Mouse (Mus musculus): ENCODE measurements around the gene Atp2a3. TPM values are rescaled to one million over a fixed set of nuclear protein-coding genes. Genes with fewer than 3 reads are reported as not detected.
A peak's percentile ranks its signal among the peaks of the same experiment; 100 is the strongest.

The Atp2a3 gene
- polyA plus RNA-seq, 1 experiment from 2014 or later = 1.4 TPM

DNA sequence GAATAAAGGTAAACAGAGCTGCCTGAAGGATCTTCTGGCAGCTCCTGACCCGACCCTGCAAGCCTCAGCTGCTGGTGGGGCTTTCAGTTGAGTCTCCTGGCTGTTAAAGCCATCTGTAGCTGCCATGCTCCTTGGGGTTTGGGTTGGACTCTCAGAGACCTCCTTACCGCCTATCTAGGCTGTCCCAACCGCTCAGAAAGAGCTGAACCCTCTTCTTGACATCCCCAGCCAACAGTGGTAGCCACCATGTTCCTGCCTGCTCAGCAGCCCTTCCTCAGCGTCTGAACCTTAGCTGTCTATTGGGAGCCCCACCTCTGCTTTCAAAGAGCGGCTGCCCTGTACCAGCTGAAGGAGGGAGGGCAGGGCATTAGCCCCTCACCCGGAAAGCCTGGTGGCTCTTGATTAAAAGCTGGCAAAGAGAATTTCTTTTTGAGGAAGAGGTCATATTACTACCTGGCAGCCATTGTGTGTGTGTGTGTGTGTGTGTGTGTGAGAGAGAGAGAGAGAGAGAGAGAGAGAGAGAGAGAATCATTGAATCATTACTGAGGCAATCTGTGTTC lies 14.3 kb upstream of the Atp2a3 start:
- Histone ChIP-seq H3K36me3 (no peaks in the 10 kb centered on the region), H3K27ac (0 out of 2 replicates have a peak overlapping the region, but pooled peaks have one; percentile 12), H3K4me3 (no peak overlapping the region), H3K9ac (no peak overlapping the region), H3K4me2 (no peak overlapping the region), H3K4me1 (replicated peaks) (0 out of 2 replicates have a peak, but pooled peaks cover 9% of the 10 kb centered on the region), H3K9me3 (no peaks in the 10 kb centered on the region), H3K27me3 (peaks cover 7% of the 10 kb centered on the region; the same call in 1 of the 2 replicates)
- 58% methylated on average over 6 of the region's 6 CpGs for WGBS
- no peak for ATAC-seq (ENCODE audit: low FRiP score)

DNA sequence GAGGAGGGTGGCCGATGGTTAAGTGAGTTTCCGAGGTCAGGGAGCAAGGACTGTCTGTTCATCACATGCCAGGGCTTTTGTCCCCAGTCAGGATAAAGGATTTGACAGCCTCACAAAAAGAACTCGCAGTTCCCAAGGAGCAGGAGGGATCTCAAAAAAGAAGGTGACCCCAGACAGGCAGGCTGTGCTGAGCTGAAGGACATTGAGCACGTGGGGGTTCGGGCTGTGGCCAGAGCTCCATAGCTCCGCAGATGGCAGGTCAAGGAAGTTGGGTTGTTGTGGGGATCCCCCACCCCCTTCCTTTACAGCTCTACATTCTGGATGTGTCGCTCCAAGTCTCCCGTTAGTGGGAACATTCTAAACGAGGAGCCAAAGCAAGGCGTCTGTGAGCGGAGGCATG lies 13.1 kb upstream of the Atp2a3 start:
- Histone ChIP-seq H3K4me2 (no peak overlapping the region), H3K36me3 (no peaks in the 10 kb centered on the region), H3K9me3 (no peaks in the 10 kb centered on the region), H3K27me3 (peaks cover 4% of the 10 kb centered on the region; the same call in 1 of the 2 replicates), H3K4me1 (replicated peaks) (0 out of 2 replicates have a peak, but pooled peaks cover 9% of the 10 kb centered on the region), H3K27ac (no peak overlapping the region), H3K4me3 (no peak overlapping the region), H3K9ac (no peak overlapping the region)
- ATAC-seq (ENCODE audit: low FRiP score) = no peak
- WGBS = 27% methylated on average over 11 of the region's 11 CpGs

DNA sequence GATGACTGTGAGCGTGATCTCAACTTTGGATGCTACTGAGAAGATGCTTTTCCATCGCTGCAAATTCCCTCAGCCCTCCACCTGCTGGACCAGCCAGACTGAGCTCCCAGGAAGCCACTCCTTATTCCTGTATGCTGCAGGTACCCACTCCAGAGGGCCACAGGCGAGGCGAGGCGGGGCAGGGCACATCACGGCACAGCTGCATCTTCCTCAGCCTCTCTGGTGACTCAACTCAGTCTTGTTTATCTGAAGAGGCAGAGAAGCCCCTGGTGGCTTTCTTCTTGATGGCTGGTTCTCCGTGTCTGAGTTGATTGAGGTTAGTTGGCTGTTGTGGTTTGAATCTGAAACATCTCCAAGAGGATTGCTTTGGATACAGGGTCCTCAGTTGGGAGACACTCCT lies 12.7 kb upstream of the Atp2a3 start:
- no peaks in the 10 kb centered on the region for H3K9me3 ChIP-seq
- no peak for ATAC-seq (ENCODE audit: low FRiP score)
- H3K36me3 ChIP-seq = no peaks in the 10 kb centered on the region
- WGBS = 72% methylated on average over 7 of the region's 7 CpGs
- H3K27me3 ChIP-seq = peaks cover 4% of the 10 kb centered on the region; the same call in 1 of the 2 replicates
- no peak overlapping the region for H3K9ac ChIP-seq
- H3K4me1 ChIP-seq (replicated peaks) = 0 out of 2 replicates have a peak, but pooled peaks cover 9% of the 10 kb centered on the region
- no peak overlapping the region for H3K4me3 ChIP-seq
- H3K4me2 ChIP-seq = no peak overlapping the region
- H3K27ac ChIP-seq = no peak overlapping the region

DNA sequence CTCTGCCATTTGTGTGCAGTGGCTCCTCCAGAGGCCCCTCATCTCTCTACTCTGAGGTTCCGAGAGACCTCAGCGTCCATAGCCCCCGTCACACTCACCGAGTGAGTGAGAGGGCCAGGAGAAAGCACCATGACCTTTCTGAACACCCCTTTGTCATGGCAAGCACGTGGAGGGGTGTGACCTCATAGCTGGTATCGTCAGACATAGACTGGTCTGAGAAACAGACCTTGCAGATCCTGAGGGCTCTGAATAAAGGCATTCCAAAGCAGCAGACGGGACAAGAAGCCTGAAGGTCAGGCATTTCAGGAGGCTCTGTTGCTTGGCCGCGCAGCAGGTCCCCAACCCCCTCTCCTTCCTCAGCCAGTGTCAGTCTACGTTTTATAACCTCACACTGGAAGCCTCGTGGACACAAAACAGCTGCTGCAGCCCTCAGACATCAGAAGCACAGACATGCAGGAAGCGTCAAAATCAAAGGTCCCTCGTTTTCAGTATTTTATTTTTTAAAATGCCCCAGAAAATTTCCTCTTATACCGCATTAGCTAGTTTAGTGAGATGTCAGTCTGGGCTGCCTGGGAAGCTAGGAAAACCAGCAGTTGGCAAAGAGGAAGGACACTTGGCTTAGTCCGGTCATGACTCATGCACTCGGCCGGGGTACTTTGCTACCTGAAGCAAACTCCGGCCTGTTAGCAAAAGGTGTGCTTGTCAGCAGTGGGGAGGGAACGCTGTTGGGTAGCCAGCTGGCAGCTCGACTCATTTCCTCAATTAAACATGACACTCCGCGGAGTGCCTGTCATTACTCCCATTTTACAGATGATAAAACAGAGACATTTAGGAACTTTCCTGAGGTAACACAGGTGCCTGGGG lies 9.6 kb upstream of the Atp2a3 start:
- Histone ChIP-seq H3K9me3 (no peaks in the 10 kb centered on the region), H3K27me3 (no peaks in the 10 kb centered on the region; the same call in 1 of the 2 replicates), H3K4me2 (no peak overlapping the region), H3K36me3 (no peaks in the 10 kb centered on the region), H3K9ac (no peak overlapping the region), H3K27ac (no peak overlapping the region), H3K4me1 (replicated peaks) (0 out of 2 replicates have a peak, but pooled peaks cover 6% of the 10 kb centered on the region), H3K4me3 (no peak overlapping the region)
- 66% methylated on average over 22 of the region's 22 CpGs for WGBS
- ATAC-seq (ENCODE audit: low FRiP score) = no peak

DNA sequence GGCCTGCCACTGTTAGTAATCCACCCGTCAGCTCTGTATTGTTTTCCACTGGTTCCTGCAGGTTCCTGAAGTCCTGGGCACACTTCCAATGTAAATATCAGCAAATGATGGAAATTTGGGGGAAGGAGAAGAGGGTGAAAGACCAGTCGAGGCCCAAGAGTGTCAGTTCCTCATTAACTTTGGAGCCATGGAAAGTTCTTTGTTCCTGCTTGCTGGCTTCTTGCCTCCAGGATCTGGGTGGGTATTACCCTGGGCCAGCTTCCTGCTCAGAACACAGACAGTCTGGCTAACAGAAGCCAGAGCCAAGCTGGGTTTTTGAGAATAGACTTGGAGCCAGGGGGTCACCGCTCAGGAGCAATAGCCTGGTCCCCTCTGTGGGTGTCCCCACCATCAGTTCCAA lies 8.7 kb upstream of the Atp2a3 start:
- H3K4me1 ChIP-seq (replicated peaks) = 0 out of 2 replicates have a peak, but pooled peaks cover 6% of the 10 kb centered on the region
- WGBS = 67% methylated on average over 3 of the region's 3 CpGs

DNA sequence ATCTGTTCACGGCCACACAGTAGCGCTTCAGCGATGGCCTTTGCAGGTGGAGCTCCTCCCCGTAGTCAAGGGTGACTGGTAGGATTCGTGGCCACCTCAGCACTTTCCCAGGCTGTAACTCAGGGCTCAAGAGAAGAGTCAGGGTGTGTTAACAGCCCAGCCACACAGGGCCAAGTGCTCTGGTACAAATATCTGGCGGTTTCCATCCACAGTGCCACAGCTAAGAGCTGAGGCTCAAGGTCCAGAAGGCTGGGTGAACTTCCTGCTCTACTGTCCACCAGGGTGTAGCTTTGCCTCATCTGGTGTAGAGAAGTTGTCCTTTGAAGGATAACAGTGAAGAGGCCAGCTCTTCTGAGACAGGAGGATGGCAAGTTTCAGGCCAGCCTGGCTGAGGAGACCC lies 8.3 kb upstream of the Atp2a3 start:
- Histone ChIP-seq H3K4me3 (no peak overlapping the region), H3K27ac (no peak overlapping the region), H3K36me3 (no peaks in the 10 kb centered on the region), H3K4me1 (replicated peaks) (0 out of 2 replicates have a peak, but pooled peaks cover 6% of the 10 kb centered on the region), H3K9me3 (no peaks in the 10 kb centered on the region), H3K4me2 (no peak overlapping the region), H3K27me3 (no peaks in the 10 kb centered on the region), H3K9ac (no peak overlapping the region)
- no peak for ATAC-seq (ENCODE audit: low FRiP score)
- WGBS = 92% methylated on average over 6 of the region's 6 CpGs

More for the DNA sequence above, 8.7 kb upstream of the Atp2a3 start:
- Histone ChIP-seq H3K36me3 (no peaks in the 10 kb centered on the region), H3K27me3 (no peaks in the 10 kb centered on the region), H3K9me3 (no peaks in the 10 kb centered on the region), H3K27ac (no peak overlapping the region), H3K4me2 (no peak overlapping the region), H3K9ac (no peak overlapping the region), H3K4me3 (no peak overlapping the region)
- ATAC-seq (ENCODE audit: low FRiP score) = no peak

DNA sequence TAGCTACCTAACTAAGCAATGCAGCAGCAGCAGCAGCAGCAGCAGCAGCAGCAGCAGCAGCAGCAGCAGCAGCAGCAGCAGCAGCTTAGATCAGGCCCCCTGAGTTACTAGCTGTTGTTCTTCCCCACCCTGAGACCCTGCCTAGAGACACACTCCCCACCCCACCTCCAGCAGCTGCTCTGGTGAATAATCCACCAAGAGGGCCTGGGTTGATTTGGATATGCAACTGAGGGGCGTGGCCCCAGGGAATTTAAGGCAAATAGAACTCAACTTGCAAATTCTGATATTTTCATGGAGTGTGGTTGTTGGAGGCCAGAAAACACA lies 7.9 kb upstream of the Atp2a3 start:
- 63% methylated on average over 1 of the region's 1 CpGs for WGBS
- no peak for ATAC-seq (ENCODE audit: low FRiP score)

DNA sequence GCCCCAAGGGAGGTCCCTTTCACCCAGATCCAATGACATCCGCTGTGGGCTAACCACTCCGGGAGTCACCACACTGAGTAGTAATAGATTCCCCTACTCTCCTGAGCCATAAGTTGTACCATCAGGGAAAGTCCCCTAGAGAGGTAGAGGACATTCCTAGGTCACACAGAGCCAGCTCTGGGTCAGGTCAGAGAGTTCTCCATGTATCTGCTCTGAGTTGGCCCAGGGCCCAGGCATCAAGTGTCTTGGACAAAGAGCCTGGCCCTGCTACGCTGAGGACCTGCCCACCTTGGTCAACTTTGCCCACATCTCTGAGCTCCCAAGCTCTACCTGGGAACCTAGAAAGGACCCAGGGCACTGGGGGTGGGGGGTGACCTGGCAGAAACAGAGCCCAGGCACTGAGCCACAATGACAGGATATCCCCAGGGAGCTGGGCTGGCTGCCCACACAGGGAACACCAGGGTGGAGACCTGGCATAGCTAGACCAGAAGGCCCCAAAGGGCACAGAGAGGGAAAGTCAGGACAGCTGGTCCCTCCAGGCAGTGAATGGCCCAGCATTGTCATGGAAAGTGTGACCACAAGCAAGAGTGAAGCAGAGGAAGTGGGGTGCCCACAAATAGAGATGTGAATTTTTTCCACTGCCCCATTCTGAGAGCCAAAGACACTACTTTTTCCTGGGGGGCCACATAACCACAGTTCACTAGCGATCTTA lies 7.4 kb upstream of the Atp2a3 start:
- Histone ChIP-seq H3K27ac (no peak overlapping the region), H3K9ac (no peak overlapping the region), H3K36me3 (no peaks in the 10 kb centered on the region), H3K4me2 (no peak overlapping the region), H3K27me3 (no peaks in the 10 kb centered on the region), H3K9me3 (no peaks in the 10 kb centered on the region), H3K4me3 (no peak overlapping the region), H3K4me1 (replicated peaks) (0 out of 2 replicates have a peak, but pooled peaks cover 3% of the 10 kb centered on the region)
- 98% methylated on average over 4 of the region's 4 CpGs for WGBS
- ATAC-seq (ENCODE audit: low FRiP score) = no peak

More for the DNA sequence above, 7.9 kb upstream of the Atp2a3 start:
- H3K27me3 ChIP-seq = no peaks in the 10 kb centered on the region
- H3K9me3 ChIP-seq = no peaks in the 10 kb centered on the region
- no peak overlapping the region for H3K27ac ChIP-seq
- H3K36me3 ChIP-seq = no peaks in the 10 kb centered on the region
- 0 out of 2 replicates have a peak, but pooled peaks cover 3% of the 10 kb centered on the region for H3K4me1 ChIP-seq (replicated peaks)
- no peak overlapping the region for H3K4me3 ChIP-seq
- H3K9ac ChIP-seq = no peak overlapping the region
- no peak overlapping the region for H3K4me2 ChIP-seq

DNA sequence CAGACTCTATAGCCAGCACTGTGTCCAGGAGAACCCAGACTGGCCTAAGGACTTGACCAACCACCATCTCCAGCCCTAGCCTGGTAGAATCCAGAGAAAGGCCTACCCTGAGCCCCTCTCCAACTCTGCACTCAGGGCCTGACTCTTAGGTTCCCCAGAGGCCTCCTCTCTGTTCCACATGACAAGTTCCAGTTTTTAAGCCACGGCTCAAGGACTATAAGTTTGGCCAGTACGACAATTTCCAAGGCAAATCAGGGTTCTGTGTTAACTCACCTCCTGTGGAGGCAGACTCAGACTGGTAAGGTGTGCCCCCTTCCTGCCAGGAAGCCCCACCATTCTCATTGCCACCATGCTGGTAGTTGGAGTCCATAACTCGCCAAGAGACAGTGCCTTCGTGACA lies 6.8 kb upstream of the Atp2a3 start:
- WGBS = 88% methylated on average over 4 of the region's 4 CpGs
- peaks cover 5% of the 10 kb centered on the region for H3K27me3 ChIP-seq
- no peak overlapping the region for H3K4me3 ChIP-seq
- H3K4me1 ChIP-seq (replicated peaks) = 0 out of 2 replicates have a peak, but pooled peaks cover 3% of the 10 kb centered on the region
- H3K27ac ChIP-seq = no peak overlapping the region
- H3K36me3 ChIP-seq = no peaks in the 10 kb centered on the region
- H3K9me3 ChIP-seq = no peaks in the 10 kb centered on the region
- no peak overlapping the region for H3K4me2 ChIP-seq
- H3K9ac ChIP-seq = no peak overlapping the region
- no peak for ATAC-seq (ENCODE audit: low FRiP score)

DNA sequence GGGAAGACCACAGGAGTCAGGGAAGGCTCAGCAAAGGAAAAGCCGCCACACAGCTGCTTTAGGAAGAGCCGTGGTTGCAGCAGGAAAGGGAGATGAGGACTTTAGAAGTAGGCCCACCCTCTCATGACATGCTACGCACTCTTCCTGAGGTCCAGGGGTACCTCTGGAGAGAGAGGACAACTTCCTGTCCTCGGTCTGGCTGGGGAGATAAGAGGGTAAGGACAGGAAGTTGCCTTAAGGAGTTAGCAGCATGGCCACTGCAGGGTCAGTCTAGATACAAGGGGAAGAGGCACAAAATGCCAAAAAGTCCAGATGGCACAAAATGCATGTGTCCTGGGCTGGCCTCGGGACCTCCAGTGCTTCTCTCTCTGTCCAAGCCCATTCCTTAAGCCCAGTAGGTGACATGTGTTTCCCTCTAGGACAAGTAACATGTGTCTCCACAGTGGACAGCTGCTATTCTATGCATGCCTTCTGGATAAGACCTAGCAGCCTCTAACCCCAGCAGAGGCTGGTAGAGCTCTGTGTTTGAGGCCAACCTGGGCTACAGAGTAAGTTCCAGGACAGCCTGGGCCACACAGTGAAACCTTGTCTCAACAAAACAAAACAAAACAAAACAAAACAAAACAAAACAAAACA lies 5.5 kb upstream of the Atp2a3 start:
- H3K27ac ChIP-seq = no peak overlapping the region
- no peaks in the 10 kb centered on the region for H3K36me3 ChIP-seq
- H3K27me3 ChIP-seq = peaks cover 18% of the 10 kb centered on the region
- ATAC-seq (ENCODE audit: low FRiP score) = no peak
- no peak overlapping the region for H3K9ac ChIP-seq
- H3K4me3 ChIP-seq = no peak overlapping the region
- no peak overlapping the region for H3K4me2 ChIP-seq
- peaks cover 3% of the 10 kb centered on the region; the same call in 1 of the 2 replicates for H3K4me1 ChIP-seq (replicated peaks)
- 78% methylated on average over 5 of the region's 5 CpGs for WGBS
- H3K9me3 ChIP-seq = no peaks in the 10 kb centered on the region

DNA sequence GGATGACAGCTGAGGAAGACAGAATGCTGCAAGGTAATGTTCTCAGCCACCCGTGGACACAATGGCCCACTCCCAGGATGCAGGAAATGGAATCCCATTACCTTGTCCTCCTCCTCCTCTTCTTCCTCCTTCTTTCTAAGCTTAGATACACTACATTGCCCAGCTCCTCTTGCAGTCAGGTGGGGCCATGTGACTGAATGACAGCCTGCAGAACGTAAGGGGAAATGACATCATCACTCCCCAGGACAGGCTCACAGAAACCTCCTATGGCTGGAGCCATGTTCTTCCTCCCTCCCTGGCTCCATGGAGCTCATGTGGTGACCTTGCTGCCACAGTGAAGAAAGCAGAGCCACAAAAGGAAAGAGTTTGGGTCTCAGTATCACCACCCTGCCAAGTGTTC lies 3.7 kb upstream of the Atp2a3 start:
- H3K27me3 ChIP-seq = peaks cover 36% of the 10 kb centered on the region
- no peak for ATAC-seq (ENCODE audit: low FRiP score)
- H3K9me3 ChIP-seq = no peaks in the 10 kb centered on the region
- H3K9ac ChIP-seq = no peak overlapping the region
- H3K4me1 ChIP-seq (replicated peaks) = peaks cover 14% of the 10 kb centered on the region
- 65% methylated on average over 2 of the region's 2 CpGs for WGBS
- H3K4me3 ChIP-seq = no peak overlapping the region
- no peak overlapping the region for H3K27ac ChIP-seq
- H3K4me2 ChIP-seq = no peak overlapping the region
- H3K36me3 ChIP-seq = no peaks in the 10 kb centered on the region
